Mouse (Mus musculus) 3134 (cell line): Measurements from ENCODE around the gene Il10rb.

Experiments
- DNase-seq: peaks from one replicate; pipeline ENCODE4 v3.0.0-alpha.2; 2011; ENCODE audit warnings: low spot score; ENCODE audit not compliant: insufficient read length; ENCODE audit errors: extremely low read depth

Gene Il10rb

DNA sequence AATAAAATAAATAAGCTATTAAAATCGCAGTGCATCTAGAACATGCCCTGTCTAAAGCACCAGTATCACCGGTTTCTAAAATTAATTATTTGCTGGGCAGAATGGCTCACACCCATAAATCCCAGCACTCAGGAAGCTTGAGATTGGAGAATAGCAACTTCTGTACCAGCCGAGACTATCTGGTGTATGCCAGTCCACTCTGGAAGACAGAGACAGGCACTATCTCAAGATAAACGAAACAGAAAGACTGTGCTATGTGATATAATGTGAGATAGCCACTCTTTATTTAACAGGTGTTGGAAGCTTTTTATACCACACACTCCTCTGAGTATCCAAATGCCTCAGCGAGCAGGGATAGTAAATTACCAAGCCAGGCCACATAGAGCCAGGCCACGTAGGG is 65.5 kb downstream of the Il10rb start:
- no peak for DNase-seq
